In genomic region chr14:77413106-77413505, GRCm38 (mm10) we compare ENCODE assay signal across 19 mouse cellular contexts.
"Had no signal": no experiment of that assay in that cellular context is flagged by ENCODE, and none has a peak within 500 bp of the region (broad histone marks: within the 10 kb centered on the region; RNA-seq: fewer than 3 reads in every experiment).

No protein-coding gene starts in this region.

- H3K27ac ChIP-seq: kidney, embryonic 15.5 days; left cerebral cortex, adult 2 months; liver, embryonic 13.5 days; midbrain, embryonic 12.5 days; midbrain, embryonic 15.5 days; neural tube, embryonic 12.5 days; stomach, postnatal 0 days had no signal

- H3K9me3 ChIP-seq: kidney, embryonic 15.5 days; liver, embryonic 13.5 days; midbrain, embryonic 12.5 days; midbrain, embryonic 15.5 days; neural tube, embryonic 12.5 days; neural tube, embryonic 15.5 days had no signal

- H3K4me2 ChIP-seq: kidney, embryonic 15.5 days; liver, embryonic 13.5 days; midbrain, embryonic 12.5 days; midbrain, embryonic 15.5 days; neural tube, embryonic 12.5 days; neural tube, embryonic 15.5 days had no signal

- H3K27me3 ChIP-seq: kidney, embryonic 15.5 days; liver, embryonic 13.5 days; midbrain, embryonic 12.5 days; midbrain, embryonic 15.5 days; neural tube, embryonic 12.5 days; neural tube, embryonic 15.5 days had no signal

- H3K4me1 ChIP-seq: kidney, embryonic 15.5 days; liver, embryonic 13.5 days; midbrain, embryonic 12.5 days; midbrain, embryonic 15.5 days; neural tube, embryonic 12.5 days; neural tube, embryonic 15.5 days had no signal

- H3K4me3 ChIP-seq: kidney, embryonic 15.5 days; left cerebral cortex, adult 2 months; liver, embryonic 13.5 days; midbrain, embryonic 12.5 days; midbrain, embryonic 15.5 days; neural tube, embryonic 12.5 days; neural tube, embryonic 15.5 days had no signal

- ATAC-seq: midbrain, embryonic 15.5 days had no signal

- DNase-seq: kidney, adult 11 months; kidney, adult 8-10 months; kidney, postnatal 10 days; kidney, postnatal 36 days; layer of hippocampus, postnatal 36 days; liver, embryonic 13.5 days; lung, adult 2 months; lung, postnatal 14 days; lung, postnatal 4 days; right cerebral cortex, adult 18-20 months; right cerebral cortex, postnatal 14 days; right cerebral cortex, postnatal 4 days had no signal

- H3K9ac ChIP-seq: kidney, embryonic 15.5 days; liver, embryonic 13.5 days; midbrain, embryonic 12.5 days; midbrain, embryonic 15.5 days; neural tube, embryonic 12.5 days; neural tube, embryonic 15.5 days had no signal

- H3K36me3 ChIP-seq: kidney, embryonic 15.5 days; liver, embryonic 13.5 days; midbrain, embryonic 12.5 days; midbrain, embryonic 15.5 days; neural tube, embryonic 12.5 days; neural tube, embryonic 15.5 days had no signal
